15 mouse cellular contexts compared by ENCODE assay signal in the genomic region with DNA sequence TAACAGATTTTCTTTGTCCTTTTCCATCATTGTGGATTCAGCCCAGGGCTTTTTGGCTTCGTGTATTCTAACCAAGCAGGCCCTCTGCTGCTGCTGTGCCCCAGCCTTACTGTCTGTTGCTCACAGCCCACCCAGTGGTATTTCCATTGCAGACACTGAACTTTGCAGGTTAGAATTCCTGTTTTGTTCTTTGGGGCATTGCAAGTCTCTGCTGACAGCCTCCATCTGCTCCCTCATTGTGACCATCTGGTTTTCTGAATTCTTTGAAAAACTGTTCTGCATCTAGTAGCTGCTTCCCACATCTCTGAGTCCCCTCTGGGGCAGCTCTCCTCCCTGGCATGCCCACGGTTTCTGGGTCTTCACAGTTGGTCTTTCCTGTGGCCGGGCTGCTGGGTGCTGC. TPM values are rescaled to one million over a fixed set of nuclear protein-coding genes. Genes with fewer than 3 reads are reported as not detected.
DNase-seq lines count a peak whose midpoint lies in the region; ATAC-seq and TF ChIP-seq lines count a peak whose summit lies in the region.
"Had no signal": no experiment of that assay in that cellular context is flagged by ENCODE, and none has a peak within 500 bp of the region (broad histone marks: within the 10 kb centered on the region; RNA-seq: fewer than 3 reads in every experiment).

No protein-coding gene starts in this region.

- H3K4me3 ChIP-seq in cerebellum, adult 2 months (replicated peaks; ENCODE audit: insufficient read depth, low read depth, low read length): no peak overlapping the region
- H3K4me3 ChIP-seq in neural tube, embryonic 11.5 days (ENCODE audit: low read depth, low read length): no peak overlapping the region
- H3K4me3 ChIP-seq in hindbrain, embryonic 15.5 days: no peak overlapping the region
- H3K4me3 ChIP-seq: embryonic facial prominence, embryonic 13.5 days had no signal

- H3K9ac ChIP-seq in neural tube, embryonic 11.5 days (ENCODE audit: low read length): 0 out of 2 replicates have a peak overlapping the region, but pooled peaks have one; percentile 11
- H3K9ac ChIP-seq in hindbrain, embryonic 15.5 days: no peak overlapping the region
- H3K9ac ChIP-seq: embryonic facial prominence, embryonic 13.5 days; lung, embryonic 14.5 days had no signal

- no peaks in the 10 kb centered on the region for H3K9me3 ChIP-seq in neural tube, embryonic 11.5 days (ENCODE audit: control insufficient read depth, low read length)
- no peaks in the 10 kb centered on the region for H3K9me3 ChIP-seq in hindbrain, embryonic 15.5 days
- H3K9me3 ChIP-seq: embryonic facial prominence, embryonic 13.5 days; G1E had no signal

- H3K4me1 ChIP-seq in cerebellum, adult 2 months (ENCODE audit: control insufficient read depth, insufficient read depth, low read length): peaks cover 72% of the 10 kb centered on the region
- no peaks in the 10 kb centered on the region for H3K4me1 ChIP-seq in neural tube, embryonic 11.5 days (ENCODE audit: control insufficient read depth, insufficient read depth, low read length)
- peaks cover 28% of the 10 kb centered on the region for H3K4me1 ChIP-seq in hindbrain, embryonic 15.5 days (replicated peaks)

- no peaks in the 10 kb centered on the region for H3K36me3 ChIP-seq in neural tube, embryonic 11.5 days (ENCODE audit: control insufficient read depth, insufficient read depth, low read length)
- H3K36me3 ChIP-seq in hindbrain, embryonic 15.5 days: no peaks in the 10 kb centered on the region
- H3K36me3 ChIP-seq: embryonic facial prominence, embryonic 13.5 days; G1E had no signal

- ATAC-seq in neural tube, embryonic 11.5 days (ENCODE audit: insufficient read depth, low FRiP score, low TSS enrichment): no peak
- ATAC-seq in hindbrain, embryonic 15.5 days (ENCODE audit: low FRiP score, low read depth): peak; percentile 23; the same call in 1 of the 2 replicates
- ATAC-seq: activated CD4-positive, CD25-positive, alpha-beta regulatory T cell, adult 4 months had no signal

- no peak for TF ChIP-seq POLR2A in cerebellum, adult 2 months (IDR thresholded peaks at IDR 0.05; ENCODE audit: borderline replicate concordance, insufficient read depth, low read length)

- H3K27me3 ChIP-seq in cerebellum, adult 2 months (ENCODE audit: control insufficient read depth, insufficient read depth, low read length): no peaks in the 10 kb centered on the region
- no peaks in the 10 kb centered on the region for H3K27me3 ChIP-seq in neural tube, embryonic 11.5 days (ENCODE audit: control insufficient read depth, insufficient read depth, low read length)
- H3K27me3 ChIP-seq in hindbrain, embryonic 15.5 days: no peaks in the 10 kb centered on the region
- H3K27me3 ChIP-seq: embryonic facial prominence, embryonic 13.5 days had no signal

- H3K27ac ChIP-seq in cerebellum, adult 2 months (ENCODE audit: insufficient read depth, low read length): no peak overlapping the region
- no peak overlapping the region for H3K27ac ChIP-seq in neural tube, embryonic 11.5 days (ENCODE audit: low read depth, low read length)
- H3K27ac ChIP-seq in hindbrain, embryonic 15.5 days (replicated peaks): peak overlapping the region; percentile 55
- H3K27ac ChIP-seq: embryonic facial prominence, embryonic 13.5 days had no signal

- intact Hi-C loops in left cerebral cortex, postnatal 36 days (cut with DNase I): loop anchor here (5.0 kb wide), 1 partner anchor 191 kb away; no protein-coding TSS in a partner anchor

- peak; percentile 68 to 82 for DNase-seq in cerebellum, adult 2 months
- DNase-seq in cerebellum, adult 8-10 months: no peak
- no peak for DNase-seq in neural tube, embryonic 11.5 days (ENCODE audit: low spot score)
- no peak for DNase-seq in neural tube, embryonic 10.5 days (ENCODE audit: extremely low spot score, low spot score)
- DNase-seq in left cerebral cortex, postnatal 36 days (ENCODE audit: low spot score in 2 of 2): peak; percentile 55 to 60
- DNase-seq in heart, postnatal 4 days: no peak
- no peak for DNase-seq in Muller cell, postnatal 12 days (ENCODE audit: inconsistent ontology term)
- DNase-seq: gastrocnemius, postnatal 25 days; heart, postnatal 10 days; kidney, adult 9 months; lung, embryonic 14.5 days had no signal

- WGBS in cerebellum, adult 2 months: 9% methylated on average over 3 of the region's 3 CpGs
- WGBS in neural tube, embryonic 11.5 days: 41% methylated on average over 3 of the region's 3 CpGs
- WGBS in hindbrain, embryonic 15.5 days: 29% methylated on average over 3 of the region's 3 CpGs

- no peak overlapping the region for H3K4me2 ChIP-seq in neural tube, embryonic 11.5 days (ENCODE audit: low read depth)
- H3K4me2 ChIP-seq in hindbrain, embryonic 15.5 days: no peak overlapping the region
- H3K4me2 ChIP-seq: embryonic facial prominence, embryonic 13.5 days; lung, embryonic 14.5 days had no signal

- TF ChIP-seq CTCF in cerebellum, adult 2 months (IDR thresholded peaks at IDR 0.05; ENCODE audit: borderline replicate concordance, insufficient read depth, low read depth, low read length): no peak

RNA-seq across cellular contexts. Expression of a gene that starts 35.8 kb away (rescaled TPM):
- polyA plus RNA-seq in cerebellum, adult 2 months (2012; rRNA removed): 112 and 124 TPM in 2 replicates
- polyA plus RNA-seq in neural tube, embryonic 11.5 days (2014; fragmentation: Nextera tagmentation; extraction: Ambion mirVana): 94.1 and 101 TPM in 2 replicates
- polyA plus RNA-seq in hindbrain, embryonic 15.5 days (2015; fragmentation: Nextera tagmentation; extraction: Ambion mirVana): 145 and 146 TPM in 2 replicates
- total RNA-seq in left cerebral cortex, postnatal 36 days (2021): 100 to 1,000 TPM; 139 to 153 TPM
- total RNA-seq in heart, postnatal 4 days (2021): 10 to 100 TPM; 55.8 to 57.1 TPM

Comparison
In these comparisons a context has a peak if more than half of its experiments do, and no peak if none do; other contexts are left out.
1. DNase-seq: peak in cerebellum, adult 2 months (2 of 2) and left cerebral cortex, postnatal 36 days (2 of 2); none in cerebellum, adult 8-10 months (single experiment), neural tube, embryonic 11.5 days (single experiment), neural tube, embryonic 10.5 days (single experiment), heart, postnatal 4 days (single experiment) and Muller cell, postnatal 12 days (single experiment).